Mouse (Mus musculus) intestine, embryonic 14.5 days (tissue): ENCODE measurements around the gene Armc9. TPM values are rescaled to one million over a fixed set of nuclear protein-coding genes. Genes with fewer than 3 reads are reported as not detected.

Source experiments
- ATAC-seq: fragments of 200-750 bp; cut with Nextera tagmentation; replicated peaks from 2 replicates; pipeline ENCODE4 v1.8.0; 2017; ENCODE audit warnings: low read depth, moderate number of reproducible peaks, moderate TSS enrichment, moderate library complexity; ENCODE audit not compliant: low FRiP score, low TSS enrichment
- DNase-seq: peaks from one replicate; pipeline ENCODE4 v3.0.0-alpha.2; 2018; ENCODE audit warnings: low spot score
- H3K27ac ChIP-seq: fragments of 300-500 bp; sonication (generic); 2 replicates; pipeline ENCODE4 v1.5.1; 2014; ENCODE audit warnings: low read depth, mild to moderate bottlenecking, control low read depth
- H3K27me3 ChIP-seq: fragments of 300-500 bp; sonication (generic); replicated peaks from 2 replicates; pipeline ENCODE4 v1.6.1; 2014; ENCODE audit warnings: low read length, control low read depth; ENCODE audit not compliant: control insufficient read depth, insufficient read depth
- H3K36me3 ChIP-seq: fragments of 300-500 bp; sonication (generic); 2 replicates; pipeline ENCODE4 v1.6.1; 2014; ENCODE audit warnings: low read length, control low read depth; ENCODE audit not compliant: control insufficient read depth, insufficient read depth
- H3K4me1 ChIP-seq: fragments of 300-500 bp; sonication (generic); replicated peaks from 2 replicates; pipeline ENCODE4 v1.6.1; 2014; ENCODE audit warnings: low read length, control low read depth, mixed read lengths; ENCODE audit not compliant: control insufficient read depth, insufficient read depth
- H3K4me2 ChIP-seq: fragments of 300-500 bp; sonication (generic); 2 replicates; pipeline ENCODE4 v1.6.1; 2014; ENCODE audit warnings: low read length
- H3K4me3 ChIP-seq: fragments of 300-500 bp; sonication (generic); 2 replicates; pipeline ENCODE4 v1.5.1; 2014; ENCODE audit warnings: low read depth, low read length, control low read depth, mixed read lengths
- H3K9ac ChIP-seq: fragments of 300-500 bp; sonication (generic); 2 replicates; pipeline ENCODE4 v1.6.1; 2014; ENCODE audit warnings: mild to moderate bottlenecking, low read length
- H3K9me3 ChIP-seq: fragments of 300-500 bp; sonication (generic); 2 replicates; pipeline ENCODE4 v1.6.1; 2016; ENCODE audit warnings: low read length, control low read depth; ENCODE audit not compliant: control insufficient read depth
- WGBS: fragments of 180-500 bp; shearing (Covaris S2); extraction: QIAGEN DNeasy Blood & Tissue Kit; methylation state at CpG from one replicate; pipeline ENCODE4 v1.1.7; 2014; 5-methylcytosine and 5-hydroxymethylcytosine counted together
- polyA plus RNA-seq: library from polyadenylated mRNA; unstranded; fragments of >200 nt; fragmentation: Nextera tagmentation; extraction: Ambion mirVana; gene quantifications from 2 replicates; pipeline ENCODE4 v1.2.1, GENCODE M21; 2014

The Armc9 gene
- polyA plus RNA-seq, 1 experiment from 2014 or later, result 19.1 TPM

DNA sequence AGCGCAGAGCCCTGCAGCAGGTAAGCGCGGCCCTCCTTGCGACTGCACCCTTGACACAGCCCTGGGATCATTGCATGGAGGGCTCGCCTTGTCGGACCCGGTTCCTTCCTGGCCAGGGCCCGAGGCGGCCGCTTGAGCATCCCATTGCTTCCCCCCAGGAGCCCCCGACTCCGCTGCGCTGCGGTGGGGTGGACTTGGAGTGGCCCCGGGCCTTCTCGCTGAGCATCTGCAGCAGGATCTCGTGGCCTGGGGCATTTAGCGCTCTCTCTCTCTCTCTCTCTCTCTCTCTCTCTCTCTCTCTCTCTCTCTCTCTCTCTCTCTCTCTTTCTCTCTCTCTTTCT is 214 bp downstream of the Armc9 start:
- DNase-seq (no peak), ATAC-seq (peak; percentile 59; the same call in 1 of the 2 replicates)
- Histone ChIP-seq H3K27ac (no peak overlapping the region), H3K4me1 (peaks cover 4% of the 10 kb centered on the region; the same call in 1 of the 2 replicates), H3K4me2 (peak overlapping the region; percentile 56), H3K9me3 (no peaks in the 10 kb centered on the region), H3K9ac (peak overlapping the region; percentile 57), H3K27me3 (no peaks in the 10 kb centered on the region), H3K4me3 (peak overlapping the region; percentile 62), H3K36me3 (no peaks in the 10 kb centered on the region)
- under 1% methylated on average over 18 of the region's 18 CpGs for WGBS

DNA sequence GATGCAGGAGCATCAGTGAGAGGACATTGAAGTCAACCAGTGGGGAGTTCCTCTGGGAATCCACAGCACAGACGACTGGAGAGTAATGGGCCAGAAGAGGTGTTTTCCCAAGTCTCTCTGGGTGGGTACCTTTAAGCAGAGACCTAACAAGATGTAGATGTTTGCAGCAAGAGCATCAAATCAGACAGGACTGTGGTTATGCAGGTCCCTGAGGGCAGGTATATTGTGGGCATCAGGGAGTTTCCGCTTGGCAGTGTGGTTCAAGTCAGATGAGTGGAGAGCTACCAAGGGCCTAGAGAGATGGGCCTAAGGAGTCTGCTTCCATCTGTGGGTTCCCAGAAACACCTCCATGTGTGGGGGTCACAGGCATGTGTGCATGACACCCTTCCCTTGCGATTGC is 1.5 kb downstream of the Armc9 start:
- Histone ChIP-seq H3K9ac (no peak overlapping the region), H3K9me3 (no peaks in the 10 kb centered on the region), H3K27ac (no peak overlapping the region), H3K4me3 (no peak overlapping the region), H3K4me2 (no peak overlapping the region), H3K4me1 (peaks cover 4% of the 10 kb centered on the region; the same call in 1 of the 2 replicates), H3K36me3 (peaks cover 10% of the 10 kb centered on the region), H3K27me3 (no peaks in the 10 kb centered on the region)
- 84% methylated on average over 3 of the region's 3 CpGs for WGBS
- no peak for ATAC-seq
- no peak for DNase-seq

DNA sequence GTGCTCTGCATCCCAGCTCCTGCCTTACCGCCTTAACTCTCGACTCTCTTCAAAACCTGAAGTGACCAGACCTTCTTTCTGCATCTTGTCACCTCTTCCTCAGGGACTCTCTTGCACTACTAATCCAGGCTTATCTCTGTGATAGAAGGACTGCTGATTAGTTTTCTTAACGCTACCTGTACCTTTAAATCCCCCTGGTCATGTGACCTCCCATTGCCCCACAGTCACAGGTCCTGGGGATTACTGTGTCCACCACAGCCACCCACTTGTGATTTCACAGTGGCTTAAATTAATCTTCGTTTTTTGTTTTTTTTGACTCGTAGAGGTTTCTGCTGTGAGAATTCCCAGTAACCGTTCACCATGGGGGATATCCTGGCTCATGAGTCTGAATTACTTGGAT is 2.0 kb downstream of the Armc9 start:
- no peak overlapping the region for H3K4me3 ChIP-seq
- no peak overlapping the region for H3K9ac ChIP-seq
- peaks cover 15% of the 10 kb centered on the region for H3K36me3 ChIP-seq
- H3K4me2 ChIP-seq, result no peak overlapping the region
- H3K27ac ChIP-seq, result no peak overlapping the region
- H3K27me3 ChIP-seq, result no peaks in the 10 kb centered on the region
- ATAC-seq (no peak), DNase-seq (no peak)
- WGBS, result 81% methylated on average over 6 of the region's 6 CpGs
- peaks cover 4% of the 10 kb centered on the region; the same call in 1 of the 2 replicates for H3K4me1 ChIP-seq
- no peaks in the 10 kb centered on the region for H3K9me3 ChIP-seq

DNA sequence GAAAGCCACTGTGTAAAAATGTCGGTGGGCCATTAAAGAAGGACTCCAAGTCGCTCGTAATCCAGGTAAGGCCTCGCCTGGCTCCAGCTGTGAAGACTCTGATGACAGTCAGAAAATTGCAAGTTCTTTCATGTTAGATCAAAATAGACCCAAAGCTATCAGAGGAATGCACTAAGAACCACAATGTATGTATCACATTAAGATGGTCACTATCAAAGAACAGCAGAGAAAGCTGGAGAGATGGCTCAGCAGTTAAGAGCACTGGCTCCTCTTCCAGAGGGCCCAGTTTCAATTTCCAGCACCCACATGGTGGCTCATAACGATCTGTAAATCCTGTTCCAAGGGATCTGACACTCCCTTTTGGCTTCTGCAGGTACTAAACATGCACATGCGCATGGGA is 5.5 kb downstream of the Armc9 start:
- no peaks in the 10 kb centered on the region for H3K9me3 ChIP-seq
- H3K4me3 ChIP-seq, result no peak overlapping the region
- H3K36me3 ChIP-seq, result peaks cover 38% of the 10 kb centered on the region
- H3K4me2 ChIP-seq, result no peak overlapping the region
- no peaks in the 10 kb centered on the region for H3K27me3 ChIP-seq
- H3K4me1 ChIP-seq, result peaks cover 3% of the 10 kb centered on the region; the same call in 1 of the 2 replicates
- WGBS, result 90% methylated on average over 6 of the region's 6 CpGs
- no peak overlapping the region for H3K27ac ChIP-seq
- DNase-seq, result no peak
- no peak overlapping the region for H3K9ac ChIP-seq
- no peak for ATAC-seq

DNA sequence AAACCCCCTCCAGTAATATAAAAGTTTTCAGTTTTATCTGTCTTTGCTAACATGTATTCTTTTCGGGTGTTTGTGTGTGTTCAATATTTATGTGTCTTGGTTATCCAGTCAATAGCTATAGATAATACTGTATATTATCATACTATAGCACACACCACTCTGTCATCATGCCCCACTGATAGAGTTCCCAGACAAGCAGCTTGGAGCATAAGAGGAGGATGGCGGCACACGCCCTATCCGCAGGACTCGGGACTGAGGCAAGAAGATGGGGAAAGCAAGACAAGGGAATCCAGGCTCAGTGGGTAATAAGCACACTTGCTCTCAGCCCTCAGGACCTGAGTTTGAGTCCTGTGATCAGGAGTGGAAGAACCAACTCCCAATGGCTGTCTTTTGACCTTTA is 5.9 kb downstream of the Armc9 start:
- 89% methylated on average over 5 of the region's 5 CpGs for WGBS
- H3K9ac ChIP-seq, result no peak overlapping the region
- H3K27ac ChIP-seq, result no peak overlapping the region
- H3K27me3 ChIP-seq, result no peaks in the 10 kb centered on the region
- no peaks in the 10 kb centered on the region for H3K9me3 ChIP-seq
- DNase-seq (no peak), ATAC-seq (no peak)
- H3K4me1 ChIP-seq, result no peaks in the 10 kb centered on the region
- no peak overlapping the region for H3K4me2 ChIP-seq
- peaks cover 42% of the 10 kb centered on the region for H3K36me3 ChIP-seq
- no peak overlapping the region for H3K4me3 ChIP-seq

DNA sequence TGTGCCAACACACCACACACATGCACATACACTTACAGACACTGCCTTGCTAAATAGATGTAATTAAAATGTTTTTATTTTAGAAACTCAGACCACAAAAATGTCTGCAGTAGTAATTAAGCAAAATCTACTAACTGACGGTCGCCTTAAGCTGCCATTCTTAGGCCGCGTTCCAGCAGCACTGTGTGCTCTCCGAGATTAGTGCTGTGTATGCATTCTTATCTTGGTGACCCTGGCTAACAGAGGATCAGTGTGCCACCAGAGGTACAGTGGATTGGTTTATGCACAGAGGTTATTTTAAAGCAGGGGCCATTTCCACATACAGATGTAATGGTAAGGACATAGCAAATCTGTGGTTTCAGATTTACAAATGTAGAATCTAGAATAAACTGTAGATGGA is 6.5 kb downstream of the Armc9 start:
- ATAC-seq (no peak), DNase-seq (no peak)
- Histone ChIP-seq H3K9me3 (no peaks in the 10 kb centered on the region), H3K4me3 (no peak overlapping the region), H3K9ac (no peak overlapping the region), H3K36me3 (peaks cover 48% of the 10 kb centered on the region), H3K4me1 (no peaks in the 10 kb centered on the region), H3K4me2 (no peak overlapping the region), H3K27me3 (no peaks in the 10 kb centered on the region), H3K27ac (no peak overlapping the region)
- 81% methylated on average over 5 of the region's 5 CpGs for WGBS

DNA sequence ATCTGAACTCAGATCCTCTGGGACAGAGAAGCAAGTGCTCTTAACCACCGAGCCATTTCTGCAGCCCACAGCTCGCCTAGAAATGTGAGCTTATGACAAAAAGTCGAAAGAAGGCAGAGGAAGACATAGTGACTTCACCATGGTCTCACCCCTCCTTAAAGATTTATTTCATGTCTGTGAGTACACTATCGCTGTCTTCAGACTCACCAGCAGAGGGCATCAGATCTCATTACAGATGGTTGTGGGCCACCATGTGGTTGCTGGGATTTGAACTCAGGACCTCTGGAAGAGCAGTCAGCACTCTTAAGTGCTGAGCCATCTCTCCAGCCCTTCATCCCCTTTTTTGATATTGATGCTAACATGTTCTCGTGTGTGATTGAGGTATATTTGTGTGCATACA is 20.0 kb downstream of the Armc9 start:
- 91% methylated on average over 5 of the region's 5 CpGs for WGBS
- Histone ChIP-seq H3K9ac (no peak overlapping the region), H3K36me3 (peaks cover 40% of the 10 kb centered on the region), H3K9me3 (no peaks in the 10 kb centered on the region), H3K4me2 (no peak overlapping the region), H3K4me3 (no peak overlapping the region), H3K4me1 (no peaks in the 10 kb centered on the region), H3K27me3 (no peaks in the 10 kb centered on the region), H3K27ac (no peak overlapping the region)
- ATAC-seq, result no peak
- DNase-seq, result no peak

DNA sequence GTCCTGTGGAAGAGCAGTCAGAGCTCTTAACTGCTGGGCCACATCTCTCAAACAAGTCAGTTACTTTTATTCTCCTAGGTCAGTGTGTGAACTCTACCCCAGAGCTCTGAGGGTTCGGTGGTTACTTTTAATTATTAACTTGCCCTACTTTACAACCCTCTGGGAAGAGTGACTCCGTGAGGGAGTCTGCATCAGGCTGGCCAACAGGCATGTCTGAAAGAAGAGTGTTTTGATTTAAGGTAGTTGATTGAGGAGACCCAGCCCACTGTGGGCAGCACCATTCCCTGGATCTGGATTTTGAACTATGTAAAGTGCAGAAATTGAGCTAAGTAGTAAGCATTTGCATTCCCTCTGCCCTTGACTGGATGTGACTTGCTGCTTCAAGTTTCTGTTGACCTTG is 21.5 kb downstream of the Armc9 start:
- WGBS, result 57% methylated on average over 2 of the region's 2 CpGs
- Histone ChIP-seq H3K36me3 (peaks cover 40% of the 10 kb centered on the region), H3K9me3 (no peaks in the 10 kb centered on the region), H3K27ac (no peak overlapping the region), H3K9ac (no peak overlapping the region), H3K27me3 (no peaks in the 10 kb centered on the region), H3K4me2 (no peak overlapping the region), H3K4me1 (no peaks in the 10 kb centered on the region), H3K4me3 (no peak overlapping the region)
- ATAC-seq (peak; percentile 76), DNase-seq (no peak)

DNA sequence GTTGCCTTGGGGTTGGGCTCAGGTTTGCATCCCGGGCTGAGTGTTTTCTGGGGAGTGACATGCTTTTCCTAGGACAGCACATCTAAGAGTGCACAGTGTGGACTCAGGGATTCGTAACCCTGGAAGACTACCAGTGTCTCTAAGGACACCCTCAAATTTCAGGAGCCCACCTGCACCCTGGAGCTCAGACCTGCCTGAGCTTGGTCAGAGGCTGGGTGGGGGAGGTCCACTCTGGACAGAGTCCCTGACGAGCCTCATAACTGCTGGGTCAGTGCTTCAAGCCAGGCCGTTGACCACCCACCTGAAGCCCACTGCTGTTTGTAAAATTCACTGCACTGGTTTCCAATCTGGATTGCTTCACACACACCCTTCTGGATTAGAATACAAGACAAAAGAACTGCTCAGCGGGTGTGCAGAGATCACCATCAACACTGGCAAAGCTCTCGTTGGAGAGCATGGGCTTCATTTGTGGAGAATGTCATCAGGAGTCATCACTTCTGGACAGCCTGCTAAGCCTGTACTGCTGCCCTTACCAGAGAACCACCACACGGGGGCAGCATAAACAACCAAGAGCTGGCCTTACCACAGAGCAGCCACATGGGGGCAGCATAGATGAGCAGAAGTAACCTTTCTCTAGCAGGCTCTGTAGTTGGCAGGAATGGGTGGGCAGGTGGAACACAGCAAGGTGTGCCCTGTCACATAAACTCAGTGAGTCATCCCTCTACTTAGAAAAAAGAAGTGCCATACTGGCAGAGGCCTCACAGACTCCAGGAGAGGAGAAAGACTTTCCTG is 24.1 kb downstream of the Armc9 start:
- no peak overlapping the region for H3K4me2 ChIP-seq
- DNase-seq (peak; percentile 94), ATAC-seq (peak; percentile 51; the same call in 1 of the 2 replicates)
- H3K9ac ChIP-seq, result no peak overlapping the region
- peaks cover 21% of the 10 kb centered on the region for H3K36me3 ChIP-seq
- 50% methylated on average over 7 of the region's 7 CpGs for WGBS
- no peaks in the 10 kb centered on the region for H3K9me3 ChIP-seq
- H3K4me1 ChIP-seq, result no peaks in the 10 kb centered on the region
- no peak overlapping the region for H3K4me3 ChIP-seq
- H3K27me3 ChIP-seq, result no peaks in the 10 kb centered on the region
- no peak overlapping the region for H3K27ac ChIP-seq
